Mouse (Mus musculus) gastrocnemius, postnatal 36 days (tissue): ENCODE measurements around the gene Ccnyl1. TPM values are rescaled to one million over a fixed set of nuclear protein-coding genes. Genes with fewer than 3 reads are reported as not detected.
A peak's percentile ranks its signal among the peaks of the same experiment; 100 is the strongest.
"Not testable (repeated sequence)": the region's sequence is repeated elsewhere in the genome, so short reads cannot be mapped to it uniquely, and the experiment has no call there.

Experiments used
- DNase-seq, 2 experiments: peaks; one replicate each; pipeline ENCODE4 v3.0.0; 2022
- intact Hi-C: fragments of 180-260 bp; cut with DNase I; formaldehyde crosslinking; loops from one replicate; pipeline ENCODE4 v1.15.1; 2025
- long read RNA-seq, 2 experiments: library from polyadenylated mRNA; stranded (forward); transcript quantifications; one replicate each; pipeline ENCODE4 v2.0.0; 2021
- total RNA-seq, 2 experiments: library from RNA; stranded (reverse); gene quantifications; 2 replicates each; pipeline ENCODE4 v1.2.3; 2021

Gene Ccnyl1
- total RNA-seq, result 10 to 100 TPM; 17.1 to 23.8 TPM
- long read RNA-seq, experiment 1, transcript Ccnyl1-201 (10 exons, 2,923 nt), result major isoform, 6 of 11 reads
- long read RNA-seq, experiment 1, partial matches to known transcripts, result 0 of 11 reads
- long read RNA-seq, experiment 1, other reads (novel, unspliced or antisense), result 5 of 11 reads
- long read RNA-seq, experiment 2, transcript Ccnyl1-201 (10 exons, 2,923 nt), result major isoform, 6 of 10 reads
- long read RNA-seq, experiment 2, partial matches to known transcripts, result 0 of 10 reads
- long read RNA-seq, experiment 2, other reads (novel, unspliced or antisense), result 4 of 10 reads

GRCm38 (mm10) chr1:64690213-64691013, at the start of gene Ccnyl1:
Gene Ccnyl1, plus strand, starts transcription at chr1:64690455.
- intact Hi-C loops, result loop anchor here (5.0 kb wide), 1 partner anchor 73 kb away; the partner anchor contains the start of gene Mettl21a

DNA sequence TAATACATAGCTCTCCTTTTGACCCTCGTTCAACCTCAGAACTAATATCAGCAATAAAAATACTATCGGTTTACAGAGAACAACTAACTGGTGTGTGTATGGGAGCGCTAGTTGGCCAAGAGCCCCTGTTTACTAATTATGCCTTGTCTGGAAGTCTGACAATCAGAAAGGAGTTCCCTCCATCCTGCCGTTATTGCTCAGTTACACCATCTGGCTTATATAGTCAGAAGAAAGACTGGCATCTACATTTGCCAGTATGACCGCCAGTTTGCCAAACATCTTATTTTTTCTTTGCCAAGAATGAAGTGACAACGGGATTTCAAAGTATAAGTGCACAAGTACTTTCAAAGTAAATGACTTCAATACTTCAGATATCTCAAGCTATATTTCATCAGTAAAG, 49.2 kb upstream of the Ccnyl1 start:
- intact Hi-C loops, result no loop called here
- DNase-seq, result no peak

More at GRCm38 (mm10) chr1:64690213-64691013, at the start of gene Ccnyl1:
- peak; percentile 95 to 97 for DNase-seq

- DNase-seq, intact Hi-C loops: not testable (repeated sequence)
Observed at GRCm38 (mm10) chr1:64642541-64642940, 47.7 kb upstream of the Ccnyl1 start.

DNA sequence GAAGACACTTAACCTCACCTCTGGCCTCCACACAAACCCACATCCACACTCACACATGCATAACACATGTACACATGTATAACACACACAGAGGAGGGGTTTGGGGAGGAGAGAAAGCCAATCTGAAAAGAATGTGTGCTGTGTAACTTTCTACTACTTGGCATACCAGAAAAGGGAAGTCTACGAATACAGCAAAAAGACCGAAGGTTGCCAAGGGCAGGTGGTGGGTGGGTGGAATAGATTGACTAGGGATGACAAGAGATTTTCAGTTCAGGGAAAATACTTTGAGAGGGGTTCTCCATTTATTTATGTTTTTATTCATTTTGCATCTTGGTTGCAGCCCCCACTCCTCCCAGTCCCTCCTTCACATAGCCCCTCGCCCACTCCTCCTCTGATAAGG, 45.7 kb upstream of the Ccnyl1 start:
- no peak for DNase-seq
- intact Hi-C loops, result no loop called here

DNA sequence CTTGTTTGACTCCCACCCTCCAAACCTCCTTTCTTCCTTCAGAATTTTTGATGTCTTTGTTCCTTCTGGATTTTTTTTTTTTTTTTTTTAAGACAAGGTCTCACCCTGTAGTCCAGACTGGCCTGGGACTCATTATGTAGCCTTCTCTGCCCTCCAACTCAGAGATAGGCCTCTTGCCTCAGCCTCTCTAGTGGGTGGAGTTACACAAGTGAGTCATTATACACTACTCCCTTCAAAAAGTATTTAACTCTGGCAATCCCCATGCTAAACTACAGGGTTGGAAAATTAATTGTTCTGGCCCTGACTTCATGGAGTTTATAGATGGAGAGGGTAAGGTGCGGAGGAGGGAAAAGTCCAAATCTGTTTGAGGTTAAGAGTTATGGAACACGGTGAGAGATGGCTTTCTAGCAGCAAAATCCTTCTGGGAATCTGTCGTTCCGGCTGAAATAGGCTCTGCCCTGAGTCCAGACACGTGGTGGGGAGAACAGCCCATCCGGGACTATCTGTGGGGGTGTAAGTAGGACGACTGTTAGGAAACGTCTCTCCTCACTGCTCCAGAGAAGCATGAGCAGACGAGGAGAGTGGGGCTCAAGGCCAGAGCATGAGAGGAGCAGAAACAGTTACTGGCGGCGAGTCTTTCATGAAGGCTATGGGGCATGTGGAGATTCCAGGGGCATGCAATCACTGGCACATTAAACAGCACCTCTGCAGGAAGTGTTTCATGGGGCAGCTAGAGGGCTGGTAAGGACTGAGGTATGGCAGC, 40.7 kb upstream of the Ccnyl1 start:
- DNase-seq, result peak in 1 of 2 experiments; percentile 17
- intact Hi-C loops, result no loop called here

DNA sequence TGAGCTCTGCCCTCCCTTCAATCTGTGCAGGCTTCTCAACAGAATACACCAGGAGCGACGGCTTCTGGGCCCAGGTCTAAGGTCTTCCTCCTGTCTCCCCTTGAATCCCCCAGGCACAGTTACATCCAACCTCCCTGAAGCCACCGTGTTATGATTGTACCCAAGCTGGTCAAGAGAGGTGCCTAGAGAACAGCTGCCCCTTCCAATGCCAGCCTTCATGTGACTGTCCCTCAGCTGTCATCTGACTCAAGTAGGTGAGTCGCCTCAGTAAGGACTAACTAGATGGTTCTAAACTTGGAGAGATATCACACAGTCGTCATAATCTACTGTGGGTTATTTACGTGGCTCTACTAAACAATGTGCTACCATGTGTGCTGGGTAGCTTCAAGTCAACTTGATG, 36.6 kb upstream of the Ccnyl1 start:
- DNase-seq, result no peak
- intact Hi-C loops, result no loop called here

DNA sequence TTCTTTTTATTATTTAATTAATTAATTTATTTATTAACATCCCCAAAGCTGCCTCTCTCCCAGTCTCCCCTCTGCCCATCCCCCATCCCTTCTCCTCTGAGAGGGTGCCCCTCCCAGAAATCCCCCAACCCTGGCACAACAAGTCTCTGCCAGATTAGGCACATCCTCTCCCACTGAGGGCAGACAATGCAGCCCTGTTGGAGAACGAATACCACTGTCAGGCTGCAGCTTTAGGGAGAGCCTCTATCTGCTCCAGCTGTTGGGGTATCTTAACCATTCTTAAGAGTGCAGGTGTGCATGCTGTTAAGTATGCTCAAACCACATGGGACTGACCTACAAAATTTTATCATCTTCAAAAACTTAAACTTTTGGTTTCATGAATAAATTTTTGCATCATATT, 34.8 kb upstream of the Ccnyl1 start:
- DNase-seq, result no peak
- intact Hi-C loops, result no loop called here

DNA sequence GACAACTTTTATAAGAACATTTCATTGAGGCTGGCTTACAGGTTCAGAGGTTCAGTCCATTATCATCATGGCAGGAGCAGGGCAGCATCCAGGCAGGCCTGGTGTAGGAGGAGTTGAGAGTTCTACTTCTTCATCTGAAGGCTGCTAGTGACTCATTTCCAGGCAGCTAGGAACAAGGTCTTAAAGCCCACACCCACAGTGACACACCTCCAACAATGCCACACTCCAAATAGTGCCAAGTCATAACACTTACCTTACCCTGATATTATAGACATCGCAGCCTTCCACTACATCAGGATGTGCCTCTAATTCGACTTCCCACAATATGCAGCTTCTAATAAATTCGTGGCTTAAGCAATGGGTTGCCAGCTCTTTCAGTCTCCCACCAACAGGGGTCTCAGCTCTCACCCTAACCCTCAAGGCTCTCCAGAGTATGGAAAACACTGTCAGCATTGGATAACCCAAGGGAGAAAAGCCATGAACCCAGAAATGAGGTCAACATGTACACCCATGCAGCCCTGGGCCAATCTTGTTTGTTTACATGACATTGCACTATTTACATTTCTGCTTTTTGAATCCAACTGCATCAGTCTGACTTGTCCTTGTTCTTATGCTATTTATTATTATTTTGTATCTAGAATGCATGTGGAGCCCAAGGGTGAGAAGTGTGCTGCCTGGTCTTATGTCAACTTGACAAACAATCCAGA, 33.7 kb upstream of the Ccnyl1 start:
- DNase-seq, result no peak
- intact Hi-C loops, result no loop called here

GRCm38 (mm10) chr1:64658876-64659275, 31.4 kb upstream of the Ccnyl1 start:
- intact Hi-C loops, result no loop called here

GRCm38 (mm10) chr1:64667111-64667633, 23.1 kb upstream of the Ccnyl1 start:
- intact Hi-C loops, result no loop called here
- DNase-seq, result no peak

More at GRCm38 (mm10) chr1:64658876-64659275, 31.4 kb upstream of the Ccnyl1 start:
- no peak for DNase-seq

DNA sequence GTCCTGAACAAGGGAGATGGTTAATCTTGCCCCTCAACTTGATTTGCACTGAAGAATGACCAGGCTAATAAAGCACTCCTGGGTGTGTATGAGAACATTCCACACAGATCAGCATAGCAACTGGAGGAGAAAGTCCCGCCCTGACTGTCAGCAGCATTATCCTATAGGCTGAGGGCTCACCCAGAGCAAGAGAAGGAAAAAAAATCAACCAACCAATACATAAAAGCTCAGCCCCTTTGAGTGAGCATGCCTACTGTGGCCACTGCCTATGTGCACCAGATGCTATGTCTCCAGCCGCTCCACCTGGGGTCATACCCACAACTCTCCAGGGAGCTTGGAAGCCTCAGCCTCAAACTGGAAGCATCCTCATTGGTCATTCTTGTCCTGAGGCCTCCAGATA, 20.8 kb upstream of the Ccnyl1 start:
- intact Hi-C loops, result no loop called here
- DNase-seq, result no peak

DNA sequence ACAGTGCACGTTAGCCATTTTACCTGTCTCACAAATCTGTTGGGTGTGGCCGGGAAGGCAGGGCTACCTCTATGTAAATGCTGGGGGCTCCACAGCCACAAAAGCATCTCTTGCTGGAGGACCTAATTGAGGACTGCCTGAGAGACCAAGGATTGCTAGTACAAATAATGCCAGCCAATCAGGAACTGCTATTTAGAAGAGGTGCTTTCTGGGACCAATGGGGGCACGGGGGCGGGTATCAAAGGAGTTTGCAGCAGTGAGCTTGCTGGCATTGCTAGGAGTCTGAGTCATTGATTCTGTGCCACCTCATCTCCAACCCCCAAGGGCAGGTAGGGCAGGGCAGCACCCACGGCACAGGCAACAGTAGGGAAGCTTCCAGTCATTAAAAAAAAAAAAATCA, 16.3 kb upstream of the Ccnyl1 start:
- intact Hi-C loops, result no loop called here
- DNase-seq, result no peak

DNA sequence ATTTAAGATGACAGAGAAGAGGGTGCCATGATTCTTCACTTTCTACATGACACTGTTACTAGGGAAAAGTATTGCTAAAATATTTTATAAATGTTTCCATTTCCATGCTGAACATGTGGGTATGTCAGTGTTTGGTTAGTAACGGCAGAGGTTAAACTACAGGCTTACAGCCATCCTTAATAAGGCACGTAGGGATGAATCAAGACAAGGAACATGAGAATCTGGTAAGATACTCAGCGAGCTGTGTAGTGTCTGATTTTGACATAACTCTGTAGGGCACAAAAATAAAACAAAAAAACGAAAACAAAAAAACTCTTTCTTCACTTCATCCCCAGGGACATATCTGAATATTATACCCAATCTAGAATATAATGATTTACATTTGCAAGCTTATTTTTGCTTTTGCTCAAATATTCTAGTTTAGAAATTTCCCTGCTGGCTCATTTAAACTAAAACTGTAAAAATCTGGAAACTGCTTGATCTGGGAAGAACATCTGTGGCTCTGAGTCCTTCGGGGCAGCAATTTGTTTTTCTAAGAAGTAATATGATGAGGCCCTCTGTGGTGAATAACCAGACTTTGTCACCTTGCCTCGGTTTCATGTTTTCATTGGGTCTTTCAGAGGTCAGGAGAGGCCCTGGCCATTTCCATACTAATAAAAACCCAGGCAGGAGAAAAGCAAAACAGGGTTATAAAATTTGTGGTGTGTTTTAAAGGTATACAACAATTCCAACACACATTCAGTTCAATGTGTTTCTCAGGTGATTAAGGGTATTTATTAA, 14.0 kb upstream of the Ccnyl1 start:
- no peak for DNase-seq
- intact Hi-C loops, result no loop called here

DNA sequence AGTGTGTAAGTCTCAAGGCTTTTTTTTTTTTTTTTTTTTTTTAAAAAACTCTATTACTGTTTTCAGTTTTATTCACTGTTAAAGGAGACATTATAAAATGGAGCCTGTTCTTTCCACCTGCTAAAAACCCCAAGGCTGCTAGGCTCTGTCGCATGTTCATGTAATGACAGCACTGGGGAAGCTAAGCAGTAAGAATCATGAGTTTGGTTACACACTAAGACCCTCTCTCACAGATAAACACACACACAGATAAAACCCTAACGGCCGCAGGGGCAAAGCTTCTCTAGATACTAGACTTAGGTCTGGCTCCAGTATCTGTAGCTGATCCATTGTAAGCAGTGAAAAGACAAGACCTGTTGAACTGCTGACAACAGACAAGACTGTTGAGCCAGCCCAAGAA, 8.8 kb upstream of the Ccnyl1 start:
- no peak for DNase-seq

DNA sequence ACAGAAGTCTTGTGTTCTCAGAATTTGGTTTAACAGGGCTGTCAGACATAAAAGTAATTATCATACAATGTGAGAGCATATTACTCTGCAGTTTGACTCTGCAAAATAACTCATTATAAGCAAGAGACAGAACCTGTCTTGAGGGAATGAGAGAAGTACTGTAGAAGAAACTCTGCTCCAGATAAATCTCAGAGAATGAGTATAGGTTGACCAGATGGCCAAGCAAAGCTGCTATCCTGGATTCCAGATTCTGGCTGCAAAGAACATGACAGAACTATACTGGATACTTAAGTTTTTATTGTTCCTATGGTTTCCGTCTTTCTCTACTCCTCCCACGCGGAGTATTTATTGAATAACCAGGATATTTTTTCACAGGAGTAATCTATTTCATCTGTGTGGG, 7.2 kb upstream of the Ccnyl1 start:
- intact Hi-C loops, result loop anchor here (10.0 kb wide), 1 partner anchor 148 kb away; the partner anchor contains the start of gene Creb1

More for the DNA sequence above, 8.8 kb upstream of the Ccnyl1 start:
- intact Hi-C loops, result loop anchor here (10.0 kb wide), 1 partner anchor 147 kb away; the partner anchor contains the start of gene Creb1

DNA sequence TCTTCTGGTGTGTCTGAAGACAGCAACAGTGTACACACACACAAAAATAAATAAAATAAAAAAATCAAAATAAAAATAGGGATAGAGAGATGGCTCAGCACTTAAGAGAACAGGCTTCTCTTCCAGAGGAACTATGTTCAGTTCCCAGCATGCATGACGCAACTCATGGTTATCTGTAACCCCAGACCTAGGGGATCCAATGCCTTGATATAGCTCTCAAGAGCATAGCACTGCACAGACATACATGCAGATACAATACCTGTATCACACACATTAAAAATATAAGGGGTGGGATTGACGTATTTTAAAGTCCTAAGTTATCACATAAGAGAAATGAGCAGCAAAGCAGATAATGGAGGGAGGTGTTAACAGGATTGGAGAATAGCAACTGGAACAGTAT, 5.8 kb upstream of the Ccnyl1 start:
- no peak for DNase-seq
- intact Hi-C loops, result loop anchor here (10.0 kb wide), 1 partner anchor 150 kb away; the partner anchor contains the start of gene Creb1

More for the DNA sequence above, 7.2 kb upstream of the Ccnyl1 start:
- DNase-seq, result no peak

- intact Hi-C loops, result loop anchor here (10.0 kb wide), 1 partner anchor 153 kb away; the partner anchor contains the start of gene Creb1
- no peak for DNase-seq
Observed at GRCm38 (mm10) chr1:64688046-64688445, 2.2 kb upstream of the Ccnyl1 start.

GRCm38 (mm10) chr1:64689561-64690212, 568 bp upstream of the Ccnyl1 start:
- intact Hi-C loops, result loop anchor here (5.0 to 10.0 kb wide), 2 partner anchors 72 to 155 kb away; partner anchors contain the start of genes Creb1 and Mettl21a
- no peak for DNase-seq
